Mouse (Mus musculus): ENCODE data around the gene Slc43a2.
"Not testable (repeated sequence)": the region's sequence is repeated elsewhere in the genome, so short reads cannot be mapped to it uniquely, and the experiment has no call there.

Gene Slc43a2

GRCm38 (mm10) chr11:75572301-75572791, 40.9 kb downstream of the Slc43a2 start:
- DNase-seq (ENCODE audit: low spot score in 2 of 2), result no peak

GRCm38 (mm10) chr11:75572854-75573650, 41.6 kb downstream of the Slc43a2 start:
- peak; percentile 86 to 91 for DNase-seq (ENCODE audit: low spot score in 2 of 2)

DNA sequence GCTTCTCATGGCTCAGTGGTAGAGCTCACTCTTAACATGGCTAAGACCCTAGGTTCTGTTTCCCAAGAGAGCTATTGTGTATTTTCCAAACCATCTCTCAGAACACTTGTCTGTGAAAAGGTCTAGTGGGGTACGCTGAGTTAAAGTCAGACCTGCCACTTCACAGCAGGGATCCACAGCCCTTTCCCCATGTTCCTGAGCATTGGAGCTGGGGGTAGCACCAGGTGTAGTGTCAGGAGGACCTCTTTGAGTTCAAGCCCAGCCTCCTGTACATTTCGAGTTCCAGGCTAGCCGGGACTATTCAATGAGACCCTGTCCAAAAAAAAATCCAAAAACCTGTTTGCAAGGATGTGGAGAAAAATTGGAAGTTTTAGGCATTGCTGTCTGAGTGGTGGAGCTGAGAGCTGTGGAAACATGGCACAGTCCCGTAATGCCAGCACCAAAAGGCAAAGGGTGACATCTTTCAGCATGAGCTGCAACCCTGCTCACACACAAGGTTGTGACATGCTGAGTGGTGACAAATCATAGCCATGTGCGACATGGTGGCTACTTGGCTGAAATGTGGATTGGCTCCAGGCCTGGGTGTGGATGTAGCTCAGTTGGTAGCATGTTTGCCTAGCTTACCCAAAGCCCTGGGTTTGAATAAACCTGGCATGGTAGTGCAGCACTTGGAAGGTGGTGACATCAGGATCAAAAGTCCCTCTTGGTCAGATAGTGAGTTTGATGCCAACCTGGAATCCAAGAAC, 43.1 kb downstream of the Slc43a2 start:
- DNase-seq (ENCODE audit: low spot score in 2 of 2), result no peak

DNA sequence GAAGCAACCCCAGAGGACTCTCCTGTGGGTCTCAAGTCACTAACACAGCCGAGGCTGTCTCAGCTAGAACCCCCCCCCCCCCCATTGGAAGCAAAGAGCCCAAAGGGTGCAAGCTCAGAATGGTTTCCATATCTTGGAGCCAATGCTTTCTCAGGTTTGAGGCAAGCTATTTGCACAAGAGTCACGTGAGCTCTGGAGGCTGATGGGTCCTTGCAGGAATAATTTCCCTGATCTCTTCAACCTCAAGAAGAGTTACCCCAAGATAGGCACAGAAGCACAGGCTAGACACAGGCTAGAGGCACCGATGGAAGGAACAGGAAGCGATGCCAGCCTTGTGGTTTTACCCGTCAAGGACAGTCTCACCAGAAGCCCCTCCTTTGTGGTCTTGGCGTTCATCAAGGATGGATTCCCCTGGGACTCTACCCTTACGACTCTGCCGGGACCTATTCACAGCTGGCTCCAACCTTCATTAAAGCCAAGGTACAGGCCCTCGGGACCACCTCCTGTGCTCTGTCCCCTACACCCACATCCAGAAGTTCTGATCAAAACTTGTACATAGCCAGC, 44.1 kb downstream of the Slc43a2 start:
- no peak for DNase-seq (ENCODE audit: low spot score in 2 of 2)

DNA sequence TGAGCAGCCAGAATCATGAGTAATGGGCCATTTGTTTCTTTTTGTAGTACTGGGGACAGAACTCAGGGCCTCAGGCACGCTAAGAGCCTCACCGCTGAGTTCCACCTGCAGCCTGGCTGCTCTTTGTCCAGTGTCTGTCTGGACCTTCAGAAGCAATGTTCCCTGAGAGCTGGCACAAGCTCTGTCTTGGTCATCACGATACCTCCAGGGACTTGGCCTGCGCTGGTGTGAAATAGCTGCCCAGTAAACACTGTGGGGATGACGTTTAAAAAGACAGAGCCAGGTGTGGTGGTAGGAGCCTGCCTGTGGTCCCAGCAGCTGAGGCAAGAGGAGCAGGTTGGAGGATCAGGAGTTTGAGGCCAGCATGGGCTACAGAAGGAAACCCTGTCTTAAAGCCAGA, 47.1 kb downstream of the Slc43a2 start:
- no peak for DNase-seq (ENCODE audit: low spot score in 2 of 2)

DNA sequence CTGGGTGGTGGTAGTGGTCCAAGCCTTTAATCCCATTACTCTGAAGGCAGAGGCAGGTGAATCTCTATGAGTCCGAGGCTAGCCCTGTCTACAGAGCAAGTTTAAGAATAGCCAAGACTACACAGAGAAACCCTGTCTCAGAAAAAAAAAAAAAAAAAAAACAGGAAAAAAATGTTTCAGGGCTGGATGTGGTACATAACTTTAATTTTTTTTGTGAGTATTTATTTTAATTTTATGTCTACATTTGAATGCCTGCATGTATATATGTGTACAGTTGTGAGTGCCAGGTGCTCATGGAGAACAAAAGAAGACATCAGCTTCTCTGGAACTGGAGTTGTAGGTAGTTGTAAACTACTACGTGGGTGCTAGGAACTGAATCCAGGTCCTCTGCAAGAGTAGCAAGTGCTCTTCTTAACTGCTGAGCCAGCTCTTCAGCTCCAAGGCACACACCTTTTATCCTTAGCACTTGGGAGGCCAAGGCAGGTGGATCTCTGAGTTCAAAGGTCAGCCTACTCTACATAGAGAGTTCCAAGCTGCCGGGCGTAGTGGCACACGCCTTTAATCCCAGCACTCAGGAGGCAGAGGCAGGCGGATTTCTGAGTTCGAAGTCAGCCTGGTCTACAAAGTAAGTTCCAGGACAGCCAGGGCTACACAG, 50.1 kb downstream of the Slc43a2 start:
- DNase-seq (ENCODE audit: low spot score in 2 of 2), result no peak

DNA sequence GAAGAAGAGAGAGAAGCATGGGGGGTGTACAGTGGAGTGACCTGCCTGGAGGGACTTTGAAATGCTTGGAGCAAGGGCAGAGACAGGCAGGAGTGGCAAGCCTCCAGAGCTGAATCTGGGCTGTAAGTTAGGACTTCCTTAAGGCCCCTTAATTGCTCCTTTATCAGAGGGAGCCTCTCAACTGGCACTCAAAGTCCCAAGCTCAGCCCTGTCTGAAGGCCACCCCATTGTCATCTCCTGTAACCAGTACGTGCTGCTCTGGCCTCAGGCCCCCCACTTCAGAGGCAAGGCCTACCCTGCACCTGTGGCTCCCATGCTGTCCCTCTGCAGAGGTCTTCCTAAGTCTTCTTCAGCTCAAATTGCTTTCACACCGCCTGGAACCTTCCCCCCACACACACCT, 52.0 kb downstream of the Slc43a2 start:
- DNase-seq (ENCODE audit: low spot score in 2 of 2), result no peak

DNA sequence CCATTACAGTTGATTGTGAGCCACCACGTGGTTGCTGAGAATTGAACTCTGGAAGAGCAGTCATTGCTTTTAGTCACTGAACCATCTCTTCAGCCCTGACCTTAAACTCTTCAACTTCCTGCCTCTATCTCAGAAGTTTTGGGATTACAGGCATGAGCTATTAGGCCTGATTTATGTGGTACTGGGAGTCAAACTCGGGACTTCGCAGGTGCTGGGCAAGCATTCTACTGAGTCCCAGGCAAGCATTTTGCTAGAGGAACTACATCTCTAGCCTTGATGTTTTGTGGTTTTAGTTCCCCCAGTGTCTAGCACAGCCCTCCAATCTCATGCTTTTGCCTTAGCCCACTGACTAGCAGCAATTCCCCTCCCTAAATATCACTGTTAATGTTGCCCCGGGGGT, 53.6 kb downstream of the Slc43a2 start:
- DNase-seq (ENCODE audit: low spot score in 2 of 2), result no peak

DNA sequence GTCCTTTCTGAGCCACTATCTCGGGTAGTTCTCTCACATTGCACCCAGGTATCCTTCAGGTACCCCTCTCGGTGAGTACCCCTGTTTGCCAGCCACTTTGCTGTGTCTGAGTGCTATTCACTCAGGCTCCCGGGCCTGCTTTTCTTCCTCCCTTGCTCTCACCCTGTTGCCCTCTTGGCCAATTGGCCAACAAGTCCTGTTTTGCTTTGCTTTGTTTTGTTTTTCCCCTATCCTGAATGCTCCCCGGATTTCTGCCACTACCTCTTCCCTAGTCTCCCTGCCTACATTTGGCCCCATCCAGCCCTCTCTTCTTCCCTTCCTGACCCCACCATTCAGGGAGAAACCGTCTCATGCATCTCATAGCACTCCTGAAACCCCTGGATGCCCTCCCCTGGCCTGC, 54.5 kb downstream of the Slc43a2 start:
- no peak for DNase-seq (ENCODE audit: low spot score in 2 of 2)

GRCm38 (mm10) chr11:75586963-75587362, 55.5 kb downstream of the Slc43a2 start:
- no peak for DNase-seq (ENCODE audit: low spot score in 2 of 2)

- peak; percentile 89 to 94 for DNase-seq (ENCODE audit: low spot score in 2 of 2)
Measured at GRCm38 (mm10) chr11:75587493-75588284, 56.2 kb downstream of the Slc43a2 start, which contains the start of gene Pitpna. TSS of gene Pitpna (plus strand) at chr11:75588097.

DNA sequence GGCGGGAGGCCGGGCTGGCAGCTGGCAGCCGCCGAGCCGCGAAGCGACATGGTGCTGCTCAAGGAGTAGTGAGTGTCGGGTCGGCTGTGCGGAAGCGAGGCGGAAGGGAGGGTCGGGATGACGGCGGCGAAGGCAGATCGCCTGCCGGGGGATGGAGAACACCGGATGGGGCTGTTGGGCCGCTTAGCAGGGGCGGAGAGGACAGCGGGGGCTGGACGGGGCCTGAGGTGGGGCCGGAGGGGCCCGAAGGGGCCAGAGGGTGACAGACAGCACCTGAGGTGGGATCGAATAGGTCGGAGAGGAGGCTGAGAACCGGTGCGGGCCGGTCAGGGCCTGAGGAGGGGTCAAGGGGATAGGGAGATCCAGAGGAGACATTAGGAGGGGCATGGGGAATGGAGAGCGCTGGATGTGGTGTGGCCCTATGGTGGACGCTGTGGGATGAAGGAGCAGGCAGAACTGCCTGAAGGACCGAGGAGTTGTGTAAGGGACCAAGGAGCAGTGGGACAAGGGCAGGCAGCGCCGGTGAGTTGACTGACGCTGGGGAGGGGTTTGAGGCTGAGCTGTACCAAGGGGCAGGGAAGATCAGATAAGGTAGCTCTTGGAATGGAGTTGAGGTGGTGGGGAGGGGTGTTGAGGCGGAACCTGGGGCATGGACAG, 56.9 kb downstream of the Slc43a2 start:
- DNase-seq (ENCODE audit: low spot score in 2 of 2), result no peak

GRCm38 (mm10) chr11:75592612-75593011, 61.1 kb downstream of the Slc43a2 start:
- DNase-seq (ENCODE audit: low spot score in 2 of 2), result no peak

DNA sequence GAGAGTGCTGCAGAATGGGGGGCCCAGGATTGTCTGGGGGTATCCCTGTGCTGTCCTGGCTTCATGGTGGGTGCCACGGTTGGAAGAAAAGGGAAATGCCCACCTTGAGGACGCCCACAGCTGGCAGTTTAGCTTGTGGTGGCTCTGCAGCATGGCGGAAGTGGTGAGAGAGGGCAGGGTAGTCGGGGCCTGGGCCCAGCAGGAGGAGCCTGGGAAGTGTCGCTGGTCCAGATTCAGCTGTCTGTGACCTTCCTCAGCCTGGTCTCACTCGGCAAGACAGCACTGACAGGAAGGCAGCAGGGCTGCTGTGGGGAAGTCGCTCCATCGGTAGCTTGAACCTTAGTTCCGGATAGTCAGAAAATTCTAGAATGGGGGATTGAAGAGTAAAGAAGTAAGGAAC, 62.9 kb downstream of the Slc43a2 start:
- DNase-seq (ENCODE audit: low spot score in 2 of 2), result no peak

GRCm38 (mm10) chr11:75595404-75595803, 63.9 kb downstream of the Slc43a2 start:
- DNase-seq (ENCODE audit: low spot score in 2 of 2), result no peak

GRCm38 (mm10) chr11:75595816-75596215, 64.3 kb downstream of the Slc43a2 start:
- no peak for DNase-seq (ENCODE audit: low spot score in 2 of 2)

GRCm38 (mm10) chr11:75596726-75597255, 65.3 kb downstream of the Slc43a2 start:
- DNase-seq (ENCODE audit: low spot score in 2 of 2), result no peak

DNA sequence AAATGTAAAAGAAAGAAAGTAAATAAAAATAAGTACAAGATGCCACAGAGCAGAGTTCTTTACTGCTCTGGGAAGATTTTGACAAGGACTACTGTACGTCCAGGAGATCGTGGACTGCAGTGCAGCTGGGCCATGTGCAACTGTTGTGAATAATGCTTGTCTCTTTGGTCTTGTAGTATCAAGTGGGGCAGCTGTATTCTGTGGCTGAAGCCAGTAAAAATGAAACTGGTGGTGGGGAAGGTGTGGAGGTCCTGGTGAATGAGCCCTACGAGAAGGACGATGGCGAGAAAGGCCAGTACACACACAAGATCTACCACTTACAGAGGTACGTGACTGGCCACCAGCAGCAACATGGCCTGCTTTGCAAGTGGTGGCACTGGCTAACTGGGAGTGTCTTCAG, 66.5 kb downstream of the Slc43a2 start:
- no peak for DNase-seq (ENCODE audit: low spot score in 2 of 2)

GRCm38 (mm10) chr11:75599802-75600201, 68.3 kb downstream of the Slc43a2 start:
- DNase-seq (ENCODE audit: low spot score in 2 of 2), result not testable (repeated sequence)

GRCm38 (mm10) chr11:75604826-75605225, 73.3 kb downstream of the Slc43a2 start:
- DNase-seq (ENCODE audit: low spot score in 2 of 2), result no peak

Data from frontal cortex, postnatal 14 days (tissue).